Mouse (Mus musculus): Measurements from ENCODE around the gene Shtn1. TPM values are rescaled to one million over a fixed set of nuclear protein-coding genes. Genes with fewer than 3 reads are reported as not detected.

The Shtn1 gene
- total RNA-seq, 1 experiment from 2014 or later = 11.7 TPM

GRCm38 (mm10) chr19:58974126-58974525, 101.8 kb downstream of the Shtn1 start:
- DNase-seq = peak; percentile 27

- no peak for DNase-seq
These were observed 105.1 kb downstream of the Shtn1 start for GRCm38 (mm10) chr19:58970826-58971225.

GRCm38 (mm10) chr19:58968731-58969506, 107.0 kb downstream of the Shtn1 start:
- no peak for DNase-seq

DNA sequence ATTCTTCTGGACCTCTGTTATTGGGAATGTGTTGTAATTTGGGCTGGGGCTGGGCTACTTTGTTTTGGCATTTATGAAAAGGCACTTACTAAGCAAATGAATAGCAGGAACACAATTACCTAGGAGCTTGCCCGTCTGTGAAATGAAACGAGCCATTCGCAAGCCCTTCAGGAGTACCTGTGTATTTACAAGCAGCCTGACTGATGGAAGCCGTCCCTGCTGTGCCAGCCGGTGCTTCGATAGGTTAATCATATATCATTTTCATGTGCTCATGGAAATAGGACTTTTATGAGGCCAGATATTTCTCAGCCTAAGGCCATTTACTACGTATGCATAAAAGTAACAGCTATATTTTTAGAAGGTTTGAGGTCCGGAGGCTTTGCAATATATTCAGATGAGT, 112.9 kb downstream of the Shtn1 start:
- no peak for DNase-seq

- DNase-seq = no peak
These were observed 121.1 kb downstream of the Shtn1 start for GRCm38 (mm10) chr19:58954779-58955178.

DNA sequence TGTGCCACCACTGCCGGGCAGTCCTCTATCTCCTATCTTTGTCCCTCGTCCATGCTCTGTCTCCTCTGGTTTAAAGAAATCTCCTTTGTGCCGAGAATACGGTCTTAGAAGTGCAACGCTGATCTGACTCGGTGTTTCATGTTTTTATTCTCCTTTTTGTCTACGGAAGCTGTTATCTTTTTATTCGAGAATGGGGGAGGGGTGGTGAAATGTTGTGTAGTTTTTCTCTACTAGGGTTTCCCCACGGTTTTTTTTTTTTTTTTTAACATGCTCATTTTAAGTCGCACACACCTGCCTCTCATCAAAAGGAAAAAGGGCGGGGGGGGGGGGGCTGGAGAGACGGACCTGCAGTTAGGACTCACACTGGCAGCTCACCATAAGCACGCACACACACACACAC, 123.7 kb downstream of the Shtn1 start:
- no peak for DNase-seq

DNA sequence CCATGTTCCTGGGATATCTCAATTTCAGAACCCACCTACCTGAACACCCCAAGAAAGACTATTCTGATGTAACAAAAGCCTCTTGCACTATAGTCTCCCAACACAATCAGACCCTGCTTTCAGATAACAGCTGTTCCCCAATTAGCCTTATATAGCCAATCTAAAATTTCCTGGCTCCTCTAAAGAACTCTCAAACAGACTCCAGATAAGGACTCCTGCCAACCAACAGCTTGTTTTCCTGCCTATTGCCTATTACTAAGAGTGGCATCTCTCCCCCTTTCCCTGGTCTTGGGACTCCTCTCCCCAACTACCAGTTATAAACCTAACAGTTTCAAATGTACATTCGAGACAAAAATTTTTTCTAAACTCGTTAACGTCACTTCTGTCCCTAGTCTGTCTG, 124.4 kb downstream of the Shtn1 start:
- DNase-seq = no peak

DNA sequence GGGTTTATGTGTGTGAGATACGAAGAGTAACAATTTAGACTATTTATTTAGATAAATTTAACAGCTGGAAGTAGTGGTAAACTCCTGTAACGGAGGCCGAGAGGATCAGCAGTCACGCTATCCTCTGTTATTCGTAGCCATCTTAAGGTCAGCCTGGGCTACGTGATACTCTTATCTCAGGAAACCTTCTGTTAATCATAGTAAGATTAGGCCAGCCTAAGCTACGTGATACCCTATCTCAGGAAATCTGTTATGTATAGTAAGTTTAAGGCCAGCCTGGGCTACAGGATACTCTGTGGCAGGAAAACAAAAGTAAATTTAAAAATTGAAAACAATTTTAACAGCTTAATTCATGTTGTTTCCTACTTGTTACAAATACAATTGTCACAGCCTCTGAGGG, 129.9 kb downstream of the Shtn1 start:
- no peak for DNase-seq

GRCm38 (mm10) chr19:58942841-58943828, 132.8 kb downstream of the Shtn1 start, which contains the start of the genes Eno4 and Hspa12a:
TSS of gene Eno4 (plus strand) at chr19:58943425.
TSS of gene Hspa12a (minus strand) at chr19:58943654.
- DNase-seq = peak; percentile 95

GRCm38 (mm10) chr19:58933062-58933461, 142.8 kb downstream of the Shtn1 start:
- no peak for DNase-seq

DNA sequence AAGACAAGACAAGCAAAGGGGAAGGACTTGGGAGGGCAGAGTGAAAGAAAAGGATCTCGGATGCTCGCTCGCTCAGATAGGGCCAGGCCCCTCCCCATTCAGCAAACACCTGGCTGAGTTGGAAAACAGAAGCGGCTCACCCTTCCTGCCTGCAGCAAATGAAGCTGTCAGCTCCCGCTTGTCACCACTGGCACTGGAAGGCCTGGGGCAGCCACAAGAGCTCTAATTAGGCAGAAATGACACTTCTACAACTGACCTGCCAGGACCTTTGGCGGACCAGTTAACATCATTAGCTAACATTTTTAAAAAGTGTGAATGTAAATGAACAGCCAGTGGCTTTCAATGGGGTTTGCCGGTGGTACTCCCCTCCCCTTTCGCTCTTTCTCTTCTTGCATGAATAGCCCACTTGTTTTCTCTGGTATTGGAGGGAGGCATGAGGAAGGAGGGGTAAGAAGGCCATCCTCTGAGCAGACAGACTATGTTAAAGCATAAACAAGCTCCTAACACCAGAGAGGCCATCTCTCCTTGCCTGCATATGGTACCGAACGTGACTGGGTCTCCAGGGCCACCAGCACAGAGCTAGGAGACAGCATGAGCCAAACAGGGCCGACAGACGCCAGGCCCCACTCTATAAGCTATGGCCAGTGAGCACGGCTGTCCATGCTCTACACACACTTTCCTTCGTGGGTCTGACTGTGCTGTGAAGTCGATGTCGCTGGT, 144.7 kb downstream of the Shtn1 start:
- DNase-seq = no peak

Other genes with a start within 250 kb of the Shtn1 start
- 0.30 and 0.38 TPM in 2 replicates for gene Eno4, start 132.7 kb downstream of the Shtn1 start, total RNA-seq (2021)
- 60.8 and 61.8 TPM in 2 replicates for gene Hspa12a, start 132.4 kb downstream of the Shtn1 start, total RNA-seq (2021)
- not detected in 2 replicates for gene Vax1, start 94.0 kb upstream of the Shtn1 start, total RNA-seq (2021)
- gene Kcnk18, start 143.1 kb upstream of the Shtn1 start, total RNA-seq (2021) = not detected in 2 replicates
- gene Slc18a2, start 184.8 kb upstream of the Shtn1 start, total RNA-seq (2021) = 15.6 and 22.0 TPM in 2 replicates
- 557 and 670 TPM in 2 replicates for gene Rps12-ps3, start 246.2 kb upstream of the Shtn1 start, total RNA-seq (2021)